Mouse (Mus musculus) midbrain, embryonic 16.5 days (tissue): ENCODE measurements around the gene Pkdrej. TPM values are rescaled to one million over a fixed set of nuclear protein-coding genes. Genes with fewer than 3 reads are reported as not detected.

Experiments
- ATAC-seq: fragments of 200-750 bp; cut with Nextera tagmentation; 2 replicates; pipeline ENCODE4 v1.8.0; 2017; ENCODE audit warnings: moderate TSS enrichment
- H3K27ac ChIP-seq: fragments of 300-500 bp; sonication (generic); 2 replicates; pipeline ENCODE4 v1.5.1; 2014; ENCODE audit warnings: mild to moderate bottlenecking, low read length, mixed read lengths
- H3K27me3 ChIP-seq: fragments of 300-500 bp; sonication (generic); 2 replicates; pipeline ENCODE4 v1.6.1; 2014; ENCODE audit warnings: low read depth, low read length, mixed read lengths; ENCODE audit not compliant: control insufficient read depth, insufficient read depth
- H3K36me3 ChIP-seq: fragments of 300-500 bp; sonication (generic); 2 replicates; pipeline ENCODE4 v1.6.1; 2014; ENCODE audit warnings: mild to moderate bottlenecking, low read length, moderate library complexity, mixed read lengths; ENCODE audit not compliant: control insufficient read depth, insufficient read depth
- H3K4me1 ChIP-seq: fragments of 300-500 bp; sonication (generic); 2 replicates; pipeline ENCODE4 v1.6.1; 2014; ENCODE audit warnings: mild to moderate bottlenecking, low read length, mixed read lengths; ENCODE audit not compliant: control insufficient read depth, insufficient read depth
- H3K4me2 ChIP-seq: fragments of 300-500 bp; sonication (generic); 2 replicates; pipeline ENCODE4 v1.6.1; 2014; ENCODE audit warnings: mild to moderate bottlenecking, low read length, mixed read lengths
- H3K4me3 ChIP-seq: fragments of 300-500 bp; sonication (generic); 2 replicates; pipeline ENCODE4 v1.5.1; 2014; ENCODE audit warnings: low read depth, mild to moderate bottlenecking, low read length, moderate library complexity, mixed read lengths
- H3K9ac ChIP-seq: fragments of 300-500 bp; sonication (generic); 2 replicates; pipeline ENCODE4 v1.6.1; 2014; ENCODE audit warnings: low read depth, low read length, mixed read lengths
- H3K9me3 ChIP-seq: fragments of 300-500 bp; sonication (generic); replicated peaks from 2 replicates; pipeline ENCODE4 v1.6.1; 2014; ENCODE audit warnings: mild to moderate bottlenecking, low read length, mixed read lengths; ENCODE audit not compliant: control insufficient read depth, poor library complexity, severe bottlenecking
- WGBS: fragments of 180-500 bp; shearing (Covaris S2); extraction: QIAGEN DNeasy Blood & Tissue Kit; methylation state at CpG from one replicate; pipeline ENCODE4 v1.1.7; 2014; 5-methylcytosine and 5-hydroxymethylcytosine counted together
- polyA plus RNA-seq: library from polyadenylated mRNA; unstranded; fragments of >200 nt; fragmentation: Nextera tagmentation; extraction: Ambion mirVana; gene quantifications from 2 replicates; pipeline ENCODE4 v1.2.1, GENCODE M21; 2015

Pkdrej gene
- polyA plus RNA-seq, 1 experiment from 2014 or later = not detected

GRCm38 (mm10) chr15:85766677-85767076 lies 54.9 kb downstream of the Pkdrej start:
- Histone ChIP-seq H3K27ac (no peak overlapping the region), H3K9me3 (no peaks in the 10 kb centered on the region), H3K4me1 (no peaks in the 10 kb centered on the region), H3K9ac (no peak overlapping the region), H3K27me3 (no peaks in the 10 kb centered on the region), H3K36me3 (no peaks in the 10 kb centered on the region), H3K4me2 (no peak overlapping the region), H3K4me3 (no peak overlapping the region)
- 93% methylated on average over 5 of the region's 5 CpGs for WGBS
- no peak for ATAC-seq

- Histone ChIP-seq H3K27me3 (no peaks in the 10 kb centered on the region), H3K9me3 (no peaks in the 10 kb centered on the region), H3K27ac (no peak overlapping the region), H3K4me2 (no peak overlapping the region), H3K4me3 (no peak overlapping the region), H3K4me1 (no peaks in the 10 kb centered on the region), H3K36me3 (no peaks in the 10 kb centered on the region), H3K9ac (no peak overlapping the region)
- no peak for ATAC-seq
- WGBS = 54% methylated on average over 3 of the region's 3 CpGs
These were observed 56.5 kb downstream of the Pkdrej start for GRCm38 (mm10) chr15:85765022-85765421.

Other genes starting within 250 kb of the Pkdrej start
- 22.6 and 25.3 TPM in 2 replicates for gene Wnt7b, start 239.3 kb downstream of the Pkdrej start, polyA plus RNA-seq
- 1.5 and 1.9 TPM in 2 replicates for gene Ppara, start 86.8 kb downstream of the Pkdrej start, polyA plus RNA-seq
- 18.9 and 26.3 TPM in 2 replicates for gene Cdpf1, start 10.0 kb downstream of the Pkdrej start, polyA plus RNA-seq
- gene Ttc38, start 10.6 kb upstream of the Pkdrej start, polyA plus RNA-seq = 2.9 and 4.0 TPM in 2 replicates
- gene Gtse1, start 38.0 kb upstream of the Pkdrej start, polyA plus RNA-seq = 3.4 and 4.2 TPM in 2 replicates
- gene Trmu, start 57.6 kb upstream of the Pkdrej start, polyA plus RNA-seq = 58.5 and 59.5 TPM in 2 replicates
- gene Celsr1, start 212.0 kb upstream of the Pkdrej start, polyA plus RNA-seq = 1.1 and 1.3 TPM in 2 replicates
- 36.0 and 36.7 TPM in 2 replicates for gene Gramd4, start 236.0 kb upstream of the Pkdrej start, polyA plus RNA-seq